Mouse (Mus musculus): ENCODE measurements around the gene Ugt1a5. TPM values are rescaled to one million over a fixed set of nuclear protein-coding genes. Genes with fewer than 3 reads are reported as not detected.
"Not testable (repeated sequence)": the region's sequence is repeated elsewhere in the genome, so short reads cannot be mapped to it uniquely, and the experiment has no call there.

Gene Ugt1a5
- not detected in 2 replicates for polyA plus RNA-seq (2015; fragmentation: Nextera tagmentation; extraction: Ambion mirVana)

- ATAC-seq (ENCODE audit: insufficient number of reproducible peaks, insufficient read depth, low FRiP score, low TSS enrichment, low read depth): no peak
- 77% methylated on average over 5 of the region's 5 CpGs for WGBS
- Histone ChIP-seq H3K36me3 (no peaks in the 10 kb centered on the region), H3K27ac (no peak within 1 kb of the TSS), H3K4me3 (no peak within 1 kb of the TSS), H3K4me1 (no peaks in the 10 kb centered on the region), H3K27me3 (no peaks in the 10 kb centered on the region), H3K9me3 (no peaks in the 10 kb centered on the region), H3K9ac (no peak within 1 kb of the TSS), H3K4me2 (no peak within 1 kb of the TSS)
Observed at GRCm38 (mm10) chr1:88165711-88166110, at the start of gene Ugt1a5. Gene Ugt1a5, plus strand, starts transcription at chr1:88166012.

- not testable (repeated sequence) for H3K36me3 ChIP-seq; H3K4me1 ChIP-seq; H3K4me3 ChIP-seq; H3K4me2 ChIP-seq; ATAC-seq (ENCODE audit: insufficient number of reproducible peaks, insufficient read depth, low FRiP score, low TSS enrichment, low read depth); H3K27me3 ChIP-seq; H3K27ac ChIP-seq; H3K9me3 ChIP-seq; H3K9ac ChIP-seq
- WGBS: 9% methylated on average over 4 of the region's 4 CpGs
Observed at GRCm38 (mm10) chr1:88120550-88120949, 45.3 kb upstream of the Ugt1a5 start.

GRCm38 (mm10) chr1:88121521-88121920 lies 44.3 kb upstream of the Ugt1a5 start:
- not testable (repeated sequence) for H3K9me3 ChIP-seq; ATAC-seq (ENCODE audit: insufficient number of reproducible peaks, insufficient read depth, low FRiP score, low TSS enrichment, low read depth)
- WGBS: no CpG with 5 or more reads among the region's 1 CpGs

GRCm38 (mm10) chr1:88125827-88126360 lies 39.9 kb upstream of the Ugt1a5 start:
- H3K36me3 ChIP-seq; H3K9me3 ChIP-seq; H3K9ac ChIP-seq; H3K4me2 ChIP-seq; H3K4me3 ChIP-seq; H3K4me1 ChIP-seq; H3K27ac ChIP-seq; ATAC-seq (ENCODE audit: insufficient number of reproducible peaks, insufficient read depth, low FRiP score, low TSS enrichment, low read depth); H3K27me3 ChIP-seq: not testable (repeated sequence)
- WGBS: 71% methylated on average over 4 of the region's 4 CpGs

More at GRCm38 (mm10) chr1:88121521-88121920, 44.3 kb upstream of the Ugt1a5 start:
- H3K9ac ChIP-seq, H3K36me3 ChIP-seq, H3K27me3 ChIP-seq, H3K27ac ChIP-seq, H3K4me2 ChIP-seq, H3K4me1 ChIP-seq, H3K4me3 ChIP-seq: not testable (repeated sequence)

- H3K27ac ChIP-seq; H3K9ac ChIP-seq; H3K4me2 ChIP-seq; H3K4me3 ChIP-seq; H3K9me3 ChIP-seq; H3K4me1 ChIP-seq; H3K36me3 ChIP-seq; H3K27me3 ChIP-seq; ATAC-seq (ENCODE audit: insufficient number of reproducible peaks, insufficient read depth, low FRiP score, low TSS enrichment, low read depth): not testable (repeated sequence)
- WGBS: 84% methylated on average over 2 of the region's 2 CpGs
Observed at GRCm38 (mm10) chr1:88129091-88129490, 36.7 kb upstream of the Ugt1a5 start.

GRCm38 (mm10) chr1:88130223-88130622 lies 35.6 kb upstream of the Ugt1a5 start:
- not testable (repeated sequence) for H3K27me3 ChIP-seq; H3K4me2 ChIP-seq; H3K4me3 ChIP-seq; H3K9ac ChIP-seq; H3K36me3 ChIP-seq; H3K9me3 ChIP-seq; H3K27ac ChIP-seq; ATAC-seq (ENCODE audit: insufficient number of reproducible peaks, insufficient read depth, low FRiP score, low TSS enrichment, low read depth)
- WGBS: 89% methylated on average over 1 of the region's 1 CpGs
- H3K4me1 ChIP-seq: peaks cover 12% of the 10 kb centered on the region

GRCm38 (mm10) chr1:88133908-88134456 lies 31.8 kb upstream of the Ugt1a5 start:
- Histone ChIP-seq H3K4me3 (no peak overlapping the region), H3K27ac (peak overlapping the region; percentile 81), H3K9ac (no peak overlapping the region), H3K4me2 (no peak overlapping the region), H3K36me3 (no peaks in the 10 kb centered on the region), H3K27me3 (no peaks in the 10 kb centered on the region), H3K9me3 (no peaks in the 10 kb centered on the region), H3K4me1 (peaks cover 12% of the 10 kb centered on the region)
- ATAC-seq (ENCODE audit: insufficient number of reproducible peaks, insufficient read depth, low FRiP score, low TSS enrichment, low read depth): no peak
- 43% methylated on average over 3 of the region's 3 CpGs for WGBS

GRCm38 (mm10) chr1:88134457-88135011 lies 31.3 kb upstream of the Ugt1a5 start, which contains the start of gene Ugt1a6a:
Gene Ugt1a6a, plus strand, starts transcription at chr1:88134809.
- H3K4me1 ChIP-seq: peaks cover 12% of the 10 kb centered on the region
- not testable (repeated sequence) for H3K4me2 ChIP-seq
- peak; percentile 63; the same call in 1 of the 2 replicates for ATAC-seq (ENCODE audit: insufficient number of reproducible peaks, insufficient read depth, low FRiP score, low TSS enrichment, low read depth)

GRCm38 (mm10) chr1:88135229-88135904 lies 30.4 kb upstream of the Ugt1a5 start:
- not testable (repeated sequence) for H3K36me3 ChIP-seq; H3K4me3 ChIP-seq; H3K9me3 ChIP-seq; H3K27me3 ChIP-seq; H3K27ac ChIP-seq; ATAC-seq (ENCODE audit: insufficient number of reproducible peaks, insufficient read depth, low FRiP score, low TSS enrichment, low read depth); H3K4me2 ChIP-seq; H3K9ac ChIP-seq
- 89% methylated on average over 6 of the region's 6 CpGs for WGBS
- peaks cover 12% of the 10 kb centered on the region for H3K4me1 ChIP-seq

More at GRCm38 (mm10) chr1:88134457-88135011, 31.3 kb upstream of the Ugt1a5 start, which contains the start of gene Ugt1a6a:
- peak within 1 kb of the TSS; percentile 81 for H3K27ac ChIP-seq
- not testable (repeated sequence) for H3K36me3 ChIP-seq, H3K27me3 ChIP-seq, H3K9me3 ChIP-seq, H3K4me3 ChIP-seq, H3K9ac ChIP-seq
- 23% methylated on average over 5 of the region's 5 CpGs for WGBS

GRCm38 (mm10) chr1:88136646-88137045 lies 29.2 kb upstream of the Ugt1a5 start:
- H3K36me3 ChIP-seq: no peaks in the 10 kb centered on the region
- H3K27ac ChIP-seq: no peak overlapping the region
- H3K4me3 ChIP-seq: no peak overlapping the region
- 76% methylated on average over 2 of the region's 2 CpGs for WGBS
- peaks cover 12% of the 10 kb centered on the region for H3K4me1 ChIP-seq
- no peaks in the 10 kb centered on the region for H3K9me3 ChIP-seq
- no peaks in the 10 kb centered on the region for H3K27me3 ChIP-seq
- ATAC-seq (ENCODE audit: insufficient number of reproducible peaks, insufficient read depth, low FRiP score, low TSS enrichment, low read depth): no peak
- H3K9ac ChIP-seq: no peak overlapping the region
- no peak overlapping the region for H3K4me2 ChIP-seq

- Histone ChIP-seq H3K4me3 (no peak overlapping the region), H3K27ac (no peak overlapping the region), H3K4me1 (peaks cover 12% of the 10 kb centered on the region), H3K9me3 (no peaks in the 10 kb centered on the region), H3K4me2 (no peak overlapping the region), H3K27me3 (no peaks in the 10 kb centered on the region), H3K36me3 (no peaks in the 10 kb centered on the region), H3K9ac (no peak overlapping the region)
- WGBS: 80% methylated on average over 3 of the region's 3 CpGs
- no peak for ATAC-seq (ENCODE audit: insufficient number of reproducible peaks, insufficient read depth, low FRiP score, low TSS enrichment, low read depth)
Observed at GRCm38 (mm10) chr1:88137264-88137663, 28.5 kb upstream of the Ugt1a5 start.

GRCm38 (mm10) chr1:88138145-88138544 lies 27.7 kb upstream of the Ugt1a5 start:
- H3K4me2 ChIP-seq: no peak overlapping the region
- H3K4me1 ChIP-seq: peaks cover 12% of the 10 kb centered on the region
- ATAC-seq (ENCODE audit: insufficient number of reproducible peaks, insufficient read depth, low FRiP score, low TSS enrichment, low read depth): no peak
- no peak overlapping the region for H3K4me3 ChIP-seq
- no peaks in the 10 kb centered on the region for H3K27me3 ChIP-seq
- no peak overlapping the region for H3K9ac ChIP-seq
- H3K27ac ChIP-seq: no peak overlapping the region
- no peaks in the 10 kb centered on the region for H3K9me3 ChIP-seq
- 95% methylated on average over 1 of the region's 1 CpGs for WGBS
- H3K36me3 ChIP-seq: no peaks in the 10 kb centered on the region
